Mouse (Mus musculus): ENCODE data around the gene Ppm1h. TPM values are rescaled to one million over a fixed set of nuclear protein-coding genes. Genes with fewer than 3 reads are reported as not detected.

The Ppm1h gene
- total and polyA plus RNA-seq, 3 experiments = 1.2 to 1.3 (median 1.3) TPM

DNA sequence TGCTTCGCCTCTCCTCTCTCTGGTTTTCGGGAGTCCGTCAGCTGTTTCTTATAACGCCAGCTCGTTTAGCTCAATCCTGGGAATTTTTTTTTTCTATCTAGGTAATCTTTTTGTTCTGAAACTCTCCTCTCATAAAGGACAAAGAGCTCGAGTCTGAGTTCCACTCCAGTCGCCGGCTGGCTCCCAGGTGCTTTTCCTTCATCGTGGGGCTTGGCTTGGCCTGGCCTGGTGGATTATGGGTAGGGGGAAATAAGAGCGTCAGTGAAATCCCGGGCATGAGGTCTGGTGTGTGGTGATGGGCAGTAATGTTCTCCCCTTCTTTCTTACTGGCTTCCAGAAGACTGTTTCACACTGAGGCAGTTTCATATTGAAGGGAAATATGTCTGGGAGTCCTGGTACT is 234.8 kb downstream of the Ppm1h start:
- DNase-seq (ENCODE audit: extremely low read depth) = no peak
- Histone ChIP-seq H3K36me3 (replicated peaks in 1 of 2; ENCODE audit: control insufficient read depth in 1 of 2, insufficient read depth in 1 of 2, low read length in 1 of 2) (no peaks in the 10 kb centered on the region), H3K79me2 (replicated peaks; ENCODE audit: control insufficient read depth, extremely low read depth, insufficient read depth, poor library complexity, severe bottlenecking) (no peaks in the 10 kb centered on the region), H3K27me3 (replicated peaks) (no peaks in the 10 kb centered on the region), H3K27ac (ENCODE audit: insufficient read depth, low read depth) (no peak overlapping the region), H3K4me1 (ENCODE audit: control insufficient read depth in 1 of 2, insufficient read depth in 2 of 2) (peaks cover 0 to 22% of the 10 kb centered on the region in 2 experiments; a peak in 2 of 4 replicates), H3K4me3 (replicated peaks in 1 of 3; ENCODE audit: low read depth in 2 of 3, low read length in 2 of 3, poor library complexity in 1 of 3) (no peak overlapping the region), H3K4me2 (ENCODE audit: insufficient read depth, low read depth, poor library complexity, severe bottlenecking) (no peak overlapping the region), H3K9me3 (replicated peaks; ENCODE audit: low read length) (no peaks in the 10 kb centered on the region), H3K9ac (ENCODE audit: insufficient read depth, low read depth) (no peak overlapping the region)
- in situ Hi-C loops (cut with MboI; ENCODE audit: low pct_ligation_motif_present, low pct_unique_long_range_greater_than_20kb, low sequenced_read_pairs) = no loop called here
- TF ChIP-seq RAD21 (IDR thresholded peaks at IDR 0.05; ENCODE audit: low read depth, low read length) (no peak), EP300 (IDR thresholded peaks at IDR 0.05; ENCODE audit: low read length) (no peak), GABPA (IDR thresholded peaks at IDR 0.05; ENCODE audit: insufficient replicate concordance, low read depth, low read length) (no peak), TBP (conservative IDR thresholded peaks at IDR 0.05; ENCODE audit: low read depth, low read length) (no peak), JUN (IDR thresholded peaks at IDR 0.05; ENCODE audit: insufficient read depth, low read depth, low read length) (no peak), CHD2 (IDR thresholded peaks at IDR 0.05; ENCODE audit: low read length) (no peak), MXI1 (IDR thresholded peaks at IDR 0.05; ENCODE audit: low read depth, low read length) (no peak), MAX (IDR thresholded peaks at IDR 0.05; ENCODE audit: low read length) (no peak), SIN3A (IDR thresholded peaks at IDR 0.05; ENCODE audit: low read length) (no peak), ZMIZ1 (IDR thresholded peaks at IDR 0.05; ENCODE audit: low read depth, low read length) (no peak), HCFC1 (IDR thresholded peaks at IDR 0.05; ENCODE audit: low read depth, low read length) (no peak), PAX5 (IDR thresholded peaks at IDR 0.05; ENCODE audit: low read length) (no peak), ZNF384 (IDR thresholded peaks at IDR 0.05; ENCODE audit: low read depth, low read length) (no peak), IRF4 (IDR thresholded peaks at IDR 0.05; ENCODE audit: low read depth, low read length) (no peak), UBTF (IDR thresholded peaks at IDR 0.05; ENCODE audit: low read depth, low read length) (no peak), TCF12 (IDR thresholded peaks at IDR 0.05; ENCODE audit: low read depth, low read length) (no peak), ZC3H11A (IDR thresholded peaks at IDR 0.05; ENCODE audit: low read depth, low read length) (no peak), MAFK (IDR thresholded peaks at IDR 0.05; ENCODE audit: insufficient replicate concordance, low read length) (no peak)
- dilution Hi-C loops (cut with MboI; ENCODE audit: extremely low pct_ligation_motif_present, extremely low pct_unique_long_range_greater_than_20kb, low sequenced_read_pairs) = no loop called here

DNA sequence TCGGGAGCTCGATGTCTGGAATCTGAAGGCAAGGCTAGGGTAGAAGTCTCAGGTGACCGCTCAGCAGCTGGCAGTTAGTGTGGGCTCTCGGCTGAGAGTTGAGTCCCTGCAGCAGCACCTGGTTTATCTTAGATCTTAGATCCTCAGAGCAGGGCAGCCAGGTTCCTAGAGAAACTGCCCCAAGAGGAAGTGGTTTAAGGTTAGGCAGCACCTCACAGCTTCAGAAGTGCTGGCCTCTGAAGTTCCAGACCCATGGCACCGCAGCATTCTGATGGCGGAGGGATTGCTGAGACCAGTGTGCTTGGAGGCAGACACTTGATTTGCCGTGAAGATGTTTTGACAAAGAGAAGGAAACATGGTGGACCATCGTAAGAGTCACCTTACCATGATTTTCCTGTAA is 237.3 kb downstream of the Ppm1h start:
- no peak for DNase-seq (ENCODE audit: extremely low read depth)
- dilution Hi-C loops (cut with MboI; ENCODE audit: extremely low pct_ligation_motif_present, extremely low pct_unique_long_range_greater_than_20kb, low sequenced_read_pairs) = no loop called here

More for the DNA sequence above, 237.3 kb downstream of the Ppm1h start:
- Histone ChIP-seq H3K9me3 (replicated peaks; ENCODE audit: low read length) (no peaks in the 10 kb centered on the region), H3K36me3 (replicated peaks in 1 of 2; ENCODE audit: control insufficient read depth in 1 of 2, insufficient read depth in 1 of 2, low read length in 1 of 2) (no peaks in the 10 kb centered on the region), H3K9ac (ENCODE audit: insufficient read depth, low read depth) (no peak overlapping the region), H3K79me2 (replicated peaks; ENCODE audit: control insufficient read depth, extremely low read depth, insufficient read depth, poor library complexity, severe bottlenecking) (no peaks in the 10 kb centered on the region), H3K4me1 (ENCODE audit: control insufficient read depth in 1 of 2, insufficient read depth in 2 of 2) (peaks cover 0 to 16% of the 10 kb centered on the region in 2 experiments; a peak in 2 of 4 replicates), H3K27me3 (replicated peaks) (no peaks in the 10 kb centered on the region), H3K4me3 (replicated peaks in 1 of 3; ENCODE audit: low read depth in 2 of 3, low read length in 2 of 3, poor library complexity in 1 of 3) (no peak overlapping the region), H3K4me2 (ENCODE audit: insufficient read depth, low read depth, poor library complexity, severe bottlenecking) (no peak overlapping the region), H3K27ac (ENCODE audit: insufficient read depth, low read depth) (no peak overlapping the region)
- in situ Hi-C loops (cut with MboI; ENCODE audit: low pct_ligation_motif_present, low pct_unique_long_range_greater_than_20kb, low sequenced_read_pairs) = no loop called here
- TF ChIP-seq CHD1 (IDR thresholded peaks at IDR 0.05; ENCODE audit: low read depth, low read length) (no peak), ZC3H11A (IDR thresholded peaks at IDR 0.05; ENCODE audit: low read depth, low read length) (no peak), POLR2AphosphoS2 (IDR thresholded peaks at IDR 0.05; ENCODE audit: low read depth, low read length) (no peak), UBTF (IDR thresholded peaks at IDR 0.05; ENCODE audit: low read depth, low read length) (no peak), SIN3A (IDR thresholded peaks at IDR 0.05; ENCODE audit: low read length) (no peak), BHLHE40 (IDR thresholded peaks at IDR 0.05; ENCODE audit: low read depth, low read length) (no peak), RAD21 (IDR thresholded peaks at IDR 0.05; ENCODE audit: low read depth, low read length) (no peak), ELF1 (IDR thresholded peaks at IDR 0.05; ENCODE audit: low read depth, low read length) (no peak)
